Mouse (Mus musculus) liver, embryonic 14.5 days (tissue): Measurements from ENCODE around the gene Syt8. TPM values are rescaled to one million over a fixed set of nuclear protein-coding genes. Genes with fewer than 3 reads are reported as not detected.

ENCODE experiments used
- ATAC-seq: fragments of 200-750 bp; cut with Nextera tagmentation; 2 replicates; pipeline ENCODE4 v1.8.0; 2017; ENCODE audit warnings: moderate number of reproducible peaks, mild to moderate bottlenecking, moderate library complexity; ENCODE audit not compliant: insufficient read depth
- DNase-seq, 3 experiments: peaks; one replicate each; pipeline ENCODE4 v3.0.0-alpha.2; 2012 to 2013; ENCODE audit warnings: low read depth in 3 of 3, low spot score in 3 of 3
- H3K27ac ChIP-seq: fragments of 300-500 bp; sonication (generic); 2 replicates; pipeline ENCODE4 v1.5.1; 2014; ENCODE audit warnings: moderate library complexity, mild to moderate bottlenecking, control low read depth, inconsistent platforms
- H3K27me3 ChIP-seq: fragments of 300-500 bp; sonication (generic); 2 replicates; pipeline ENCODE4 v1.6.1; 2014; ENCODE audit warnings: mild to moderate bottlenecking, low read length, moderate library complexity; ENCODE audit not compliant: control insufficient read depth, insufficient read depth
- H3K36me3 ChIP-seq: fragments of 300-500 bp; sonication (generic); replicated peaks from 2 replicates; pipeline ENCODE4 v1.6.1; 2014; ENCODE audit warnings: low read depth; ENCODE audit not compliant: control insufficient read depth, insufficient read depth
- H3K4me1 ChIP-seq, 2 experiments: fragments of 200-500 bp in 1 of 2; fragments of 300-500 bp in 1 of 2; sonication (generic) in 1 of 2; replicated peaks; 2 replicates each; pipeline ENCODE4 v1.6.1; 2012 to 2014; ENCODE audit warnings: antibody characterized with exemption in 1 of 2, inconsistent platforms in 1 of 2, low read length in 1 of 2; ENCODE audit not compliant: control insufficient read depth in 2 of 2, insufficient read depth in 2 of 2
- H3K4me2 ChIP-seq: fragments of 300-500 bp; sonication (generic); 2 replicates; pipeline ENCODE4 v1.6.1; 2014; ENCODE audit warnings: low read depth, mild to moderate bottlenecking, control low read depth, moderate library complexity
- H3K4me3 ChIP-seq, 2 experiments: fragments of 200-500 bp in 1 of 2; fragments of 300-500 bp in 1 of 2; sonication (generic) in 1 of 2; 2 replicates each; pipeline ENCODE4 v1.5.1; 2012 to 2014; ENCODE audit warnings: low read depth in 2 of 2, low read length in 2 of 2, mild to moderate bottlenecking in 2 of 2, control low read depth in 1 of 2, inconsistent platforms in 1 of 2, moderate library complexity in 1 of 2; ENCODE audit not compliant: insufficient read depth in 1 of 2
- H3K9ac ChIP-seq: fragments of 300-500 bp; sonication (generic); replicated peaks from 2 replicates; pipeline ENCODE4 v1.6.1; 2014; ENCODE audit warnings: mild to moderate bottlenecking, control low read depth, moderate library complexity
- H3K9me3 ChIP-seq: fragments of 300-500 bp; sonication (generic); 2 replicates; pipeline ENCODE4 v1.6.1; 2016; ENCODE audit warnings: low read length, mixed read lengths; ENCODE audit not compliant: control insufficient read depth
- CTCF ChIP-seq: IDR thresholded peaks from 2 replicates; pipeline ENCODE4 v1.5.1; 2016; ENCODE audit warnings: antibody characterized with exemption, low read depth, control low read depth
- EP300 ChIP-seq: IDR thresholded peaks from 2 replicates; pipeline ENCODE4 v1.6.1; 2016; ENCODE audit warnings: antibody characterized with exemption, low read depth
- WGBS: fragments of 180-500 bp; shearing (Covaris S2); extraction: QIAGEN DNeasy Blood & Tissue Kit; methylation state at CpG from one replicate; pipeline ENCODE4 v1.1.7; 2014; ENCODE audit not compliant: insufficient replicate concordance; 5-methylcytosine and 5-hydroxymethylcytosine counted together
- polyA plus RNA-seq, 2 experiments: library from polyadenylated mRNA; depleted of rRNA in 1 of 2; stranded (reverse) in 1 of 2; unstranded in 1 of 2; fragments of >200 nt; fragmentation: Nextera tagmentation in 1 of 2; extraction: Ambion mirVana in 1 of 2; gene quantifications; 2 replicates each; pipeline versions ENCODE4 v1.2.1 to v1.2.3; 2012 to 2014

Syt8 gene
- polyA plus RNA-seq, 2 experiments = 0.03 TPM; not detected in 1

DNA sequence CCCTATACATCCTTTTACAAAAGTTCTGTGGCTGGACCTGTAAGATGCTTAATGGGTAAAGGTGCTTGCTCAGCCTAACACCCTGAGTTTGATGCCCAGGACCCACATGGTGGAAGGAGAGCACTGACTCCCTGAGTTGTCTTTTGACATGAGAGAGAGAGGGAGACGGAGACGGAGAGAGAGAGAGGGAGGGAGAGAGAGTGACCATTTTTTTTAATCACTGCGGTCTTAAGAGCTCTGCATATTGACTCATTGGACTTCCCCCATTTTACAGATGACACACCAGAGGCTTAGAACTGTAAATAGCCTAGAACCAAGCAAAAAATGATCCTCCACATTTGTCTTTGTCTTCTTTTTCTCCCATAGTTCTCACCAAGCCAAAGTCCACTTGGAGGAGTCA is 53.4 kb downstream of the Syt8 start:
- Histone ChIP-seq H3K27me3 (no peaks in the 10 kb centered on the region; the same call in 1 of the 2 replicates), H3K36me3 (no peaks in the 10 kb centered on the region), H3K4me1 (no peaks in the 10 kb centered on the region), H3K9ac (no peak overlapping the region), H3K27ac (no peak overlapping the region), H3K9me3 (no peaks in the 10 kb centered on the region), H3K4me2 (no peak overlapping the region), H3K4me3 (no peak overlapping the region)
- TF ChIP-seq CTCF (no peak), EP300 (no peak)
- no peak for DNase-seq
- 65% methylated on average over 3 of the region's 3 CpGs for WGBS
- ATAC-seq = no peak

Other genes starting within 250 kb of the Syt8 start
- gene Gm10153, start 244.5 kb upstream of the Syt8 start, polyA plus RNA-seq (2012; rRNA removed) = not detected in 2 replicates
- gene Gm10153, start 244.5 kb upstream of the Syt8 start, polyA plus RNA-seq (2014; fragmentation: Nextera tagmentation; extraction: Ambion mirVana) = not detected in 2 replicates
- not detected in 2 replicates for gene Krtap5-3, start 233.5 kb upstream of the Syt8 start, polyA plus RNA-seq (2012; rRNA removed)
- gene Krtap5-3, start 233.5 kb upstream of the Syt8 start, polyA plus RNA-seq (2014; fragmentation: Nextera tagmentation; extraction: Ambion mirVana) = not detected in 2 replicates
- not detected in 2 replicates for gene Gm7579, start 223.0 kb upstream of the Syt8 start, polyA plus RNA-seq (2012; rRNA removed)
- not detected in 2 replicates for gene Gm7579, start 223.0 kb upstream of the Syt8 start, polyA plus RNA-seq (2014; fragmentation: Nextera tagmentation; extraction: Ambion mirVana)
- not detected in 2 replicates for gene Krtap5-5, start 204.9 kb upstream of the Syt8 start, polyA plus RNA-seq (2012; rRNA removed)
- gene Krtap5-5, start 204.9 kb upstream of the Syt8 start, polyA plus RNA-seq (2014; fragmentation: Nextera tagmentation; extraction: Ambion mirVana) = not detected in 2 replicates
- gene Gm40460, start 193.8 kb upstream of the Syt8 start, polyA plus RNA-seq (2012; rRNA removed) = not detected in 2 replicates
- not detected in 2 replicates for gene Gm40460, start 193.8 kb upstream of the Syt8 start, polyA plus RNA-seq (2014; fragmentation: Nextera tagmentation; extraction: Ambion mirVana)
- gene Gm2431, start 176.5 kb upstream of the Syt8 start, polyA plus RNA-seq (2012; rRNA removed) = not detected in 2 replicates
- not detected in 2 replicates for gene Gm2431, start 176.5 kb upstream of the Syt8 start, polyA plus RNA-seq (2014; fragmentation: Nextera tagmentation; extraction: Ambion mirVana)
- gene Gm4559, start 160.5 kb upstream of the Syt8 start, polyA plus RNA-seq (2012; rRNA removed) = not detected in 2 replicates
- gene Gm4559, start 160.5 kb upstream of the Syt8 start, polyA plus RNA-seq (2014; fragmentation: Nextera tagmentation; extraction: Ambion mirVana) = not detected in 2 replicates
- gene Krtap5-1, start 137.7 kb upstream of the Syt8 start, polyA plus RNA-seq (2012; rRNA removed) = not detected in 2 replicates
- gene Krtap5-1, start 137.7 kb upstream of the Syt8 start, polyA plus RNA-seq (2014; fragmentation: Nextera tagmentation; extraction: Ambion mirVana) = not detected in 2 replicates
- gene Krtap5-4, start 131.3 kb upstream of the Syt8 start, polyA plus RNA-seq (2012; rRNA removed) = not detected in 2 replicates
- not detected in 2 replicates for gene Krtap5-4, start 131.3 kb upstream of the Syt8 start, polyA plus RNA-seq (2014; fragmentation: Nextera tagmentation; extraction: Ambion mirVana)
- gene Ifitm10, start 61.1 kb upstream of the Syt8 start, polyA plus RNA-seq (2012; rRNA removed) = 0.87 and 1.1 TPM in 2 replicates
- 1.0 and 1.3 TPM in 2 replicates for gene Ifitm10, start 61.1 kb upstream of the Syt8 start, polyA plus RNA-seq (2014; fragmentation: Nextera tagmentation; extraction: Ambion mirVana)
- 0.66 TPM in 1 of 2 replicates, not detected in the other for gene Gm49369, start 52.2 kb upstream of the Syt8 start, polyA plus RNA-seq (2012; rRNA removed)
- 0.29 TPM in 1 of 2 replicates, not detected in the other for gene Gm49369, start 52.2 kb upstream of the Syt8 start, polyA plus RNA-seq (2014; fragmentation: Nextera tagmentation; extraction: Ambion mirVana)
- gene Ctsd, start 46.8 kb upstream of the Syt8 start, polyA plus RNA-seq (2012; rRNA removed) = 180 and 209 TPM in 2 replicates
- gene Ctsd, start 46.8 kb upstream of the Syt8 start, polyA plus RNA-seq (2014; fragmentation: Nextera tagmentation; extraction: Ambion mirVana) = 324 and 349 TPM in 2 replicates
- gene Tnni2, start 7.0 kb downstream of the Syt8 start, polyA plus RNA-seq (2012; rRNA removed) = 1.7 and 2.1 TPM in 2 replicates
- gene Tnni2, start 7.0 kb downstream of the Syt8 start, polyA plus RNA-seq (2014; fragmentation: Nextera tagmentation; extraction: Ambion mirVana) = 2.1 and 2.2 TPM in 2 replicates
- gene Lsp1, start 26.0 kb downstream of the Syt8 start, polyA plus RNA-seq (2012; rRNA removed) = 13.3 TPM in 2 replicates
- 13.2 and 15.2 TPM in 2 replicates for gene Lsp1, start 26.0 kb downstream of the Syt8 start, polyA plus RNA-seq (2014; fragmentation: Nextera tagmentation; extraction: Ambion mirVana)
- gene Tnnt3, start 64.0 kb downstream of the Syt8 start, polyA plus RNA-seq (2012; rRNA removed) = 0.10 and 0.15 TPM in 2 replicates
- 0.17 TPM in 1 of 2 replicates, not detected in the other for gene Tnnt3, start 64.0 kb downstream of the Syt8 start, polyA plus RNA-seq (2014; fragmentation: Nextera tagmentation; extraction: Ambion mirVana)
- 24.4 and 45.9 TPM in 2 replicates for gene Mrpl23, start 97.8 kb downstream of the Syt8 start, polyA plus RNA-seq (2012; rRNA removed)
- gene Mrpl23, start 97.8 kb downstream of the Syt8 start, polyA plus RNA-seq (2014; fragmentation: Nextera tagmentation; extraction: Ambion mirVana) = 11.1 and 14.4 TPM in 2 replicates
- 904 and 960 TPM in 2 replicates for gene Igf2, start 232.0 kb downstream of the Syt8 start, polyA plus RNA-seq (2012; rRNA removed)
- 416 and 496 TPM in 2 replicates for gene Igf2, start 232.0 kb downstream of the Syt8 start, polyA plus RNA-seq (2014; fragmentation: Nextera tagmentation; extraction: Ambion mirVana)
- gene Gm49394, start 235.1 kb downstream of the Syt8 start, polyA plus RNA-seq (2012; rRNA removed) = 0.02 and 0.06 TPM in 2 replicates
- not detected in 2 replicates for gene Gm49394, start 235.1 kb downstream of the Syt8 start, polyA plus RNA-seq (2014; fragmentation: Nextera tagmentation; extraction: Ambion mirVana)